Mouse (Mus musculus) erythroblast, embryonic 14.5 days (primary cell): ENCODE measurements around the gene Pitpnm2. TPM values are rescaled to one million over a fixed set of nuclear protein-coding genes. Genes with fewer than 3 reads are reported as not detected.
A peak's percentile ranks its signal among the peaks of the same experiment; 100 is the strongest.

ENCODE experiments used
- H3K27me3 ChIP-seq: 2 replicates; pipeline ENCODE4 v1.6.1; 2012; ENCODE audit warnings: inconsistent platforms; ENCODE audit not compliant: control insufficient read depth
- H3K36me3 ChIP-seq: 2 replicates; pipeline ENCODE4 v1.6.1; 2012; ENCODE audit warnings: mild to moderate bottlenecking, inconsistent platforms; ENCODE audit not compliant: control insufficient read depth
- H3K4me1 ChIP-seq: 2 replicates; pipeline ENCODE4 v1.6.1; 2012; ENCODE audit warnings: inconsistent platforms; ENCODE audit not compliant: control insufficient read depth
- H3K4me3 ChIP-seq: replicated peaks from 2 replicates; pipeline ENCODE3; 2012; ENCODE audit warnings: moderate library complexity, mild to moderate bottlenecking, inconsistent platforms
- H3K9me3 ChIP-seq: 2 replicates; pipeline ENCODE4 v1.6.1; 2012; ENCODE audit warnings: low read length, inconsistent platforms, mixed read lengths; ENCODE audit not compliant: control insufficient read depth
- GATA1 ChIP-seq: IDR thresholded peaks from 2 replicates; pipeline ENCODE4 v1.6.1; 2012; ENCODE audit warnings: low read length, inconsistent platforms, mixed read lengths
- TAL1 ChIP-seq: IDR thresholded peaks from 3 replicates; pipeline ENCODE4 v1.6.1; 2012; ENCODE audit warnings: low read length, inconsistent platforms, mixed read lengths
- polyA plus RNA-seq: library from polyadenylated mRNA; stranded (reverse); fragments of >175 nt; gene quantifications from 2 replicates; pipeline ENCODE4 v1.2.3, GENCODE M21; 2012

The Pitpnm2 gene
- polyA plus RNA-seq, 1 experiment = 0.38 TPM

- no peak for TF ChIP-seq GATA1
- TF ChIP-seq TAL1 = no peak
- Histone ChIP-seq H3K27me3 (peaks cover 3% of the 10 kb centered on the region), H3K4me3 (no peak overlapping the region), H3K36me3 (no peaks in the 10 kb centered on the region), H3K4me1 (no peaks in the 10 kb centered on the region), H3K9me3 (peaks cover 7% of the 10 kb centered on the region)
These were observed 146.0 kb downstream of the Pitpnm2 start for GRCm38 (mm10) chr5:124103552-124103951.

GRCm38 (mm10) chr5:124103020-124103419 is 146.5 kb downstream of the Pitpnm2 start:
- no peaks in the 10 kb centered on the region for H3K36me3 ChIP-seq
- peaks cover 3% of the 10 kb centered on the region for H3K27me3 ChIP-seq
- no peaks in the 10 kb centered on the region for H3K4me1 ChIP-seq
- H3K9me3 ChIP-seq = peaks cover 7% of the 10 kb centered on the region
- TF ChIP-seq TAL1 (no peak), GATA1 (no peak)
- H3K4me3 ChIP-seq = no peak overlapping the region

GRCm38 (mm10) chr5:124102326-124102725 is 147.2 kb downstream of the Pitpnm2 start:
- TF ChIP-seq GATA1 (no peak), TAL1 (no peak)
- peaks cover 7% of the 10 kb centered on the region for H3K9me3 ChIP-seq
- peaks cover 3% of the 10 kb centered on the region for H3K27me3 ChIP-seq
- H3K4me3 ChIP-seq = no peak overlapping the region
- no peaks in the 10 kb centered on the region for H3K36me3 ChIP-seq
- no peaks in the 10 kb centered on the region for H3K4me1 ChIP-seq

- H3K27me3 ChIP-seq = peaks cover 3% of the 10 kb centered on the region
- TF ChIP-seq TAL1 = no peak
- TF ChIP-seq GATA1 = no peak
- peaks cover 10% of the 10 kb centered on the region for H3K9me3 ChIP-seq
- peaks cover 10% of the 10 kb centered on the region for H3K4me1 ChIP-seq
- H3K36me3 ChIP-seq = no peaks in the 10 kb centered on the region
- no peak overlapping the region for H3K4me3 ChIP-seq
These were observed 149.2 kb downstream of the Pitpnm2 start for GRCm38 (mm10) chr5:124100128-124101044.

DNA sequence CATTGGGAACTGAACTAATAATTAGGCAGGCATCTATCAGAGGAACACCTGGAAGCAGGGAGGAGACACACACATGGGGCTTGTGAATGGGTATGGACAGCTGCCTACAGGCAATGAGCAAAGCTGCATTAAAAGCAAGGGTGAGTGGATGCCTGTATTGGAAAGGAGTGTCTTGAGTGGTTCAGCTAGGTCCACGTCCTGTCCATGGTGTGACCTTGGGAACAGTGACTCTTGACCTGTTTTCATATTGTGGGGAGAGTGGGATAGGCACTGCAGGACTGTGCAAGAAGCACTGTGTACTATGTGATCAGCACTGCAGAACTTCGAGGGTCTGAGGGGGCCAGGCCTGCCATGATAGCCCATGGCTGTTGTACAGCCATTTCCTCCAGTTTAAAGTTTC is 150.6 kb downstream of the Pitpnm2 start:
- H3K9me3 ChIP-seq = peaks cover 10% of the 10 kb centered on the region
- peaks cover 4% of the 10 kb centered on the region for H3K36me3 ChIP-seq
- peaks cover 25% of the 10 kb centered on the region for H3K4me1 ChIP-seq
- H3K27me3 ChIP-seq = peaks cover 3% of the 10 kb centered on the region
- no peak overlapping the region for H3K4me3 ChIP-seq
- no peak for TF ChIP-seq TAL1
- no peak for TF ChIP-seq GATA1

DNA sequence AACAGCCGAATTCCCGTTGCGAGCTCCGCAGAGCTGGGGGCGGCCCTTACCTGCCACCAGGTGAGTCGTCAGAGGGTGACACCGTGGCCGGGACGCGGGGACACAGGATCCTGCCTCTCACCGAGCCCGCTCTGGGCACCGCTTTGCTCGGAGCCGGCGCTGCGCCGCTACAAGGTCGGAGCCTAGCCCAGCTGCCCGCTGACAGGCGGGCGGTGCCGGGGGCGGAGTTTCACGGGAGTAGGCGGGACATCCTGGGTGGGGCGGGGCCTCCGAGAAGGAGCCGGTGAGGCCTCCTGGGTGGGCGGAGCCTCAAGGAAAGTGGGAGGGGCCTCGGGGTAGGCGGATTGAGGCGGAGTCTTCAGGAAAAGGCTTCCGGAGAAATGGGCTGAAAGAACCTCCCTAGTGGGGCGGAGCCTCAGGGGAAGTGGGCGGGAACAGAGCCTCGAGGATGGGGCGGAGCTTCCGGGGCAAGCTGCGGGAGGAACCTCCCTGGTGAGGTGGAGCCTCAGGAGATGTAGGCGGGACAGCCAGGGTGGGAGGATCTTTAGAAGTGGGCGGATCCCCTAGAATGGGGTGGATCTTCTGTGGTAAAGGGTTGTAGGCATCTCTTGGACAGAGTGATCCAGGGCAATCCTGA is 153.8 kb downstream of the Pitpnm2 start, which contains the start of gene Abcb9:
Abcb9 (minus strand) TSS at position 203 of the 637 bp plus-strand sequence.
- Histone ChIP-seq H3K9me3 (peaks cover 10% of the 10 kb centered on the region), H3K4me3 (peak within 1 kb of the TSS; percentile 76), H3K4me1 (peaks cover 57% of the 10 kb centered on the region), H3K27me3 (peaks cover 3% of the 10 kb centered on the region), H3K36me3 (peaks cover 16% of the 10 kb centered on the region)
- no peak for TF ChIP-seq TAL1
- TF ChIP-seq GATA1 = no peak

DNA sequence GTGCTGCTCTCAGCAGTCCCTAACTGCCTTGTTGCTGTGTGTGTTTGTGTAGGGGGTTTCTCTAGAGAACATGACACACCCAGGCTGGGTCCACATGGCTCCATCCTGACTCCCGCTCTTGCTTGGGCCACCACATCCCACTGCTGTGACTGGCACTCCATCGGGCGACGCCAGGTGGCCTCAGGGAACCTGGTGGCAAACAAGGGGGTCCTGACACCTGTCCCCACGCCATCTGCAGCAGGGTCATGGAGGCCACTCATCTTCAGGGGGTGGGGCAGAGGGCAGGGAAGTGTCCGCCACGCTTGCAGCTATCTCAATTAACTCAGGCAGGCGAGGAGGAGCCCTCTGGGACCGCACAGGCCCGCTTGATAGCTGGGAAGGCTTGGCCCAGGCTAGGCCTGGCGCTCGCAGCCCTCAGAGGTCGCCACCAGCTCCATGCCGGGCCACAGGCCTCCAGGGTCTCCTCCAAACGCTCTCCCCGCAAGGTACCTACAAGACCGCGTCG is 154.4 kb downstream of the Pitpnm2 start:
- peaks cover 63% of the 10 kb centered on the region for H3K4me1 ChIP-seq
- peaks cover 10% of the 10 kb centered on the region for H3K9me3 ChIP-seq
- TF ChIP-seq TAL1 = peak; percentile 45; the same call in 1 of the 3 replicates
- no peak; the same call in 1 of the 2 replicates for TF ChIP-seq GATA1

GRCm38 (mm10) chr5:124093852-124094604 is 155.5 kb downstream of the Pitpnm2 start:
- H3K9me3 ChIP-seq = peaks cover 6% of the 10 kb centered on the region
- H3K27me3 ChIP-seq = peaks cover 2% of the 10 kb centered on the region
- peaks cover 73% of the 10 kb centered on the region for H3K4me1 ChIP-seq
- no peak for TF ChIP-seq GATA1
- no peak for TF ChIP-seq TAL1
- H3K4me3 ChIP-seq = peak overlapping the region; percentile 76
- peaks cover 33% of the 10 kb centered on the region for H3K36me3 ChIP-seq

More for the DNA sequence above, 154.4 kb downstream of the Pitpnm2 start:
- Histone ChIP-seq H3K27me3 (peaks cover 3% of the 10 kb centered on the region), H3K36me3 (peaks cover 22% of the 10 kb centered on the region), H3K4me3 (peak overlapping the region; percentile 76)
